In genomic region chr1:170521520-170522205, GRCm38 (mm10) we compare ENCODE assay signal across 8 mouse cellular contexts.
DNase-seq lines count a peak whose midpoint lies in the region; ATAC-seq lines count a peak whose summit lies in the region.

No protein-coding gene starts in this region.

- 49% methylated on average over 6 of the region's 6 CpGs for WGBS in kidney, embryonic 16.5 days

- H3K4me3 ChIP-seq in kidney, embryonic 16.5 days (ENCODE audit: low read length) = no peak overlapping the region

- ATAC-seq in kidney, embryonic 16.5 days (ENCODE audit: low FRiP score, low TSS enrichment) = peak; percentile 98

- 0 out of 2 replicates have a peak, but pooled peaks cover 4% of the 10 kb centered on the region for H3K9me3 ChIP-seq in kidney, embryonic 16.5 days (ENCODE audit: low read length)

- peaks cover 31% of the 10 kb centered on the region for H3K4me1 ChIP-seq in kidney, embryonic 16.5 days (ENCODE audit: insufficient read depth, low read length)

- peak overlapping the region; percentile 57 for H3K27ac ChIP-seq in kidney, embryonic 16.5 days (ENCODE audit: low read length)

- no peaks in the 10 kb centered on the region for H3K36me3 ChIP-seq in kidney, embryonic 16.5 days (ENCODE audit: insufficient read depth, low read length)

- no peak overlapping the region for H3K4me2 ChIP-seq in kidney, embryonic 16.5 days (replicated peaks; ENCODE audit: low read depth, low read length)

- H3K9ac ChIP-seq in kidney, embryonic 16.5 days (replicated peaks; ENCODE audit: low read length) = 0 out of 2 replicates have a peak overlapping the region, but pooled peaks have one; percentile 3

- DNase-seq in ZHBTc4 (ENCODE audit: low read depth, low spot score) = peak; percentile 84
- DNase-seq in cerebellum, adult 8-10 months = peak; percentile 31
- peak; percentile 37 to 41 for DNase-seq in heart, adult 9 months (ENCODE audit: low spot score in 2 of 2)
- peak; percentile 87 for DNase-seq in retina, embryonic 14.5 days (ENCODE audit: low spot score)
- DNase-seq in natural killer cell, adult 2 months (ENCODE audit: low spot score in 2 of 2) = no peak
- no peak for DNase-seq in urinary bladder, postnatal 4 days (ENCODE audit: low spot score in 2 of 2)
- no peak for DNase-seq in gastrocnemius, postnatal 10 days

- no peaks in the 10 kb centered on the region for H3K27me3 ChIP-seq in kidney, embryonic 16.5 days (ENCODE audit: insufficient read depth, low read length)

Comparison
In these comparisons a context has a peak if more than half of its experiments do, and no peak if none do; other contexts are left out.
1. DNase-seq: peak in ZHBTc4 (single experiment), cerebellum, adult 8-10 months (single experiment), heart, adult 9 months (2 of 2) and retina, embryonic 14.5 days (single experiment); none in natural killer cell, adult 2 months (0 of 2), urinary bladder, postnatal 4 days (0 of 2) and gastrocnemius, postnatal 10 days (single experiment).